Mouse (Mus musculus) adrenal gland, adult 8-10 months (tissue): ENCODE results near the gene Cyp4v3. TPM values are rescaled to one million over a fixed set of nuclear protein-coding genes. Genes with fewer than 3 reads are reported as not detected.
A peak's percentile ranks its signal among the peaks of the same experiment; 100 is the strongest.

Source experiments
- DNase-seq: peaks from one replicate; pipeline ENCODE4 v3.0.0; 2022
- total RNA-seq, 4 experiments: library from RNA; stranded (reverse); gene quantifications; 2 replicates each; pipeline ENCODE4 v1.2.4; 2022

Cyp4v3 gene
- total RNA-seq, 4 experiments from 2014 or later: 24.4 to 34.4 (median 27.8) TPM

GRCm38 (mm10) chr8:45310967-45311366 lies 22.0 kb downstream of the Cyp4v3 start:
- DNase-seq: no peak

GRCm38 (mm10) chr8:45308366-45308765 lies 24.6 kb downstream of the Cyp4v3 start, which contains the start of gene Gm45753:
Gene Gm45753, minus strand, starts transcription at chr8:45308466.
- no peak for DNase-seq

- DNase-seq: no peak
Observed at GRCm38 (mm10) chr8:45305479-45305878, 27.5 kb downstream of the Cyp4v3 start.

- no peak for DNase-seq
Observed at GRCm38 (mm10) chr8:45304354-45304753, 28.7 kb downstream of the Cyp4v3 start.

- no peak for DNase-seq
Observed at GRCm38 (mm10) chr8:45302390-45302789, 30.6 kb downstream of the Cyp4v3 start.

- DNase-seq: no peak
Observed at GRCm38 (mm10) chr8:45295276-45295675, 37.7 kb downstream of the Cyp4v3 start.

- DNase-seq: no peak
Observed at GRCm38 (mm10) chr8:45294687-45295086, 38.3 kb downstream of the Cyp4v3 start, which contains the start of gene Klkb1. Gene Klkb1, minus strand, starts transcription at chr8:45294859.

- DNase-seq: no peak
Observed at GRCm38 (mm10) chr8:45291790-45292189, 41.2 kb downstream of the Cyp4v3 start.

GRCm38 (mm10) chr8:45281630-45282029 lies 51.4 kb downstream of the Cyp4v3 start:
- no peak for DNase-seq

- no peak for DNase-seq
Observed at GRCm38 (mm10) chr8:45277453-45277852, 55.6 kb downstream of the Cyp4v3 start.

- DNase-seq: no peak
Observed at GRCm38 (mm10) chr8:45274317-45274716, 58.7 kb downstream of the Cyp4v3 start.

- no peak for DNase-seq
Observed at GRCm38 (mm10) chr8:45269056-45269455, 64.0 kb downstream of the Cyp4v3 start.

GRCm38 (mm10) chr8:45268485-45268884 lies 64.5 kb downstream of the Cyp4v3 start:
- DNase-seq: no peak

- peak; percentile 15 for DNase-seq
Observed at GRCm38 (mm10) chr8:45267611-45268391, 65.2 kb downstream of the Cyp4v3 start.

GRCm38 (mm10) chr8:45266993-45267392 lies 66.0 kb downstream of the Cyp4v3 start:
- DNase-seq: no peak

GRCm38 (mm10) chr8:45264918-45265317 lies 68.1 kb downstream of the Cyp4v3 start:
- no peak for DNase-seq

- DNase-seq: no peak
Observed at GRCm38 (mm10) chr8:45262851-45263250, 70.2 kb downstream of the Cyp4v3 start.

GRCm38 (mm10) chr8:45261920-45262319 lies 71.1 kb downstream of the Cyp4v3 start, which contains the start of gene F11:
Gene F11, minus strand, starts transcription at chr8:45262031.
- DNase-seq: no peak

GRCm38 (mm10) chr8:45258421-45258820 lies 74.6 kb downstream of the Cyp4v3 start:
- no peak for DNase-seq

- no peak for DNase-seq
Observed at GRCm38 (mm10) chr8:45255040-45255439, 78.0 kb downstream of the Cyp4v3 start.
